Mouse (Mus musculus) embryonic fibroblast, embryonic 13.5 days (primary cell): ENCODE results near the gene Nkd1. TPM values are rescaled to one million over a fixed set of nuclear protein-coding genes. Genes with fewer than 3 reads are reported as not detected.

Source experiments
- H3K27ac ChIP-seq: 2 replicates; pipeline ENCODE4 v1.5.1; 2012; ENCODE audit warnings: low read length, control low read depth, inconsistent platforms; ENCODE audit not compliant: insufficient read depth
- H3K4me1 ChIP-seq: 2 replicates; pipeline ENCODE4 v1.6.1; 2011; ENCODE audit warnings: low read length; ENCODE audit not compliant: control insufficient read depth, insufficient read depth
- H3K4me3 ChIP-seq: 2 replicates; pipeline ENCODE4 v1.5.1; 2011; ENCODE audit warnings: mild to moderate bottlenecking, control low read depth, low read length; ENCODE audit not compliant: insufficient read depth
- CTCF ChIP-seq: IDR thresholded peaks from 2 replicates; pipeline ENCODE4 v1.5.1; 2011; ENCODE audit warnings: mild to moderate bottlenecking, control low read depth, low read length, moderate library complexity, borderline replicate concordance; ENCODE audit not compliant: insufficient read depth
- POLR2A ChIP-seq: IDR thresholded peaks from 2 replicates; pipeline ENCODE4 v1.6.1; 2011; ENCODE audit warnings: low read depth, mild to moderate bottlenecking, control low read depth, low read length, moderate library complexity
- polyA plus RNA-seq: library from polyadenylated mRNA; stranded (reverse); fragments of >200 nt; gene quantifications from 2 replicates; pipeline ENCODE4 v1.2.4, GENCODE M21; 2011; ENCODE audit warnings: low read depth; ENCODE audit not compliant: missing spikeins, insufficient read length

Nkd1 gene
- polyA plus RNA-seq, 1 experiment: 12.8 TPM

DNA sequence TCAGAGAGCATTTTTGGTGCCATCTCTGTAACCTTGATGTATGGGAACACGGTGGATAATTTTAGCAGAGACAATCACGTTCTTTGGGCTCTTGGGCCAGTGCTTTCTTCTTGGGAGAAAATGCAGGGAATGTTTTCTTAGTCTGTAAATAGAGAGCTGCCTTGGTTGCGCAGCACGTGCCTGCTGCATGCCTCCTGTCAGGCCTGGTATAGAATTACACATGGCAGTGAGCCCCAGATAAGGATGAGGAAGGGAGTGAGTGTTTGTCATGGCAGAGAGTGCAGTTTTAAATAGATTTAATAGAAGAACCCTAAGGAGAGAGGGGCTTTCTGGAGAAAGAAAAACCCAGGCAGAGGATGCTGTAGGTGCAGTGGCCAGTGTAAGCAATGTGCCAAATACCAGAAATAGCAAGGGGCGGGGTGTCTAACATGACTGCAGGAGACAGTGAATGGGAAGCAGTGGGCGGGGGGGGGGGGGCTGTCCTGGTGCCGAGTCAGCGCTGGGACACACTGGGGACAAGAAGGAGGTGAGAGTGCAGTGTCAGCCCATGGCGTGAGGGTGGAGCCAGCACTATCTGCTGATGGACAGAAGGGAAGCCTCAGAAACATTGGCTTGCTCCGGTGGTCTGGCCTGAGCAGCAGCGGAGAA lies 43.2 kb downstream of the Nkd1 start:
- Histone ChIP-seq H3K4me3 (no peak overlapping the region), H3K4me1 (peaks cover 17% of the 10 kb centered on the region; the same call in 1 of the 2 replicates), H3K27ac (no peak overlapping the region)
- TF ChIP-seq POLR2A (no peak), CTCF (no peak)

DNA sequence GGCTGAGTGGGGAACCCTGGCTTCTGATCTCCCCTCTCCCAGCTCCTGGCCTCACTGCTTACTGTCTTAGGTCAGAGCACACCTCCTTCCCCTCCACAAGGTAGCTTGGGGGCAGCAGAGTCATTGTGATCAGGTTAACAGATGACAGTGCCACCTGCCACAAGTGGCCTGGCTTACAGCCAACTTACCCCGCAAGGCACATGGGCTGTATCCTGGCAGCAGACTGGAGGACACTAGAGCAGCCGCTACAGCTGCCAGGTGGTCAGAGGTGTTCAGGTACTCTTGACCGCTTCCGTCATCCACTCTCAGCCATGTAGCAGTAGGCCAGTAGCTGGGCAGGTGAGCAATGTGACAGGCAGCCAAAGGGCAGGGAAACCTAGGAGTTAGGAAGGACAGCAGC lies 45.0 kb downstream of the Nkd1 start:
- H3K4me1 ChIP-seq: peaks cover 25% of the 10 kb centered on the region
- H3K4me3 ChIP-seq: no peak overlapping the region
- H3K27ac ChIP-seq: no peak overlapping the region
- TF ChIP-seq CTCF (no peak), POLR2A (no peak)

DNA sequence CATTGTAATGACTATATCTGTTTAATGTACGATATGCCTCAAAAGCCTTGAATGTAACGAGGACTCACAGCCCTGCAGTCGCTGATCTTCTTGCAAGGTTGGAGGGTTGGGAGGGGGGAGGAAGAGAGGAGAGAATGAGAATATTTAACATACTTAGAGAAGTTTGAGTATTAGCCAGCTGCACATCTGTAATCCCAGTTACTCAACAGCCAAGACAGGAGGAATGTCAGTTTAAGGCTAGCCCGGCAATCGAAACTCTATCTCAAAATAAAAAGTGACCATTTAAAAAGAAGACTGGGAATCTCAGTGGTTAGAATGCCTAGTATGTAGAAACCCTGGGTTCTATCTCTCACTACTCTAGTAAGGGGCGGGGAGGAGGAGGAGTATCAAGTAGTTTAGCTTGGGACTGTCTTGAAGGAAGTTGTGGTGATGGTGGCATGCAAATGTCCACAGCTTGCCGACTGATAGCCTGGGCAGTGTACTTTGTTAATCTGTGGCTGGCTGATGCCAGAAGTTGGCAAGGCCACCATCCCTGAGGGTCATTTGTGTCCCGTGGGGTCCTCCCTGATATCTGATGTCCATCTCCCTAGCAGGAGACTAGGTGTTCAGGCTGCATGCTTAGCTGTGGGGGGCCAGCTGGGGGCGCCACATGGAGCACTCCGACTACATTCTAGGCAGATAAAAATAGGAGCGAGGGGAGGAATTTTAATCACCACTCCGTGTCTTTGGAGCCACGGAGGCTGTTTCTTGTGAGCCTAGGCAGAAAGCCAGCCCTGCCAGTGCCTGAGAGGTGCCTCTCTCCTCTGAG lies 46.4 kb downstream of the Nkd1 start:
- Histone ChIP-seq H3K4me3 (no peak overlapping the region), H3K27ac (no peak overlapping the region), H3K4me1 (peaks cover 31% of the 10 kb centered on the region)
- no peak for TF ChIP-seq CTCF
- TF ChIP-seq POLR2A: no peak

DNA sequence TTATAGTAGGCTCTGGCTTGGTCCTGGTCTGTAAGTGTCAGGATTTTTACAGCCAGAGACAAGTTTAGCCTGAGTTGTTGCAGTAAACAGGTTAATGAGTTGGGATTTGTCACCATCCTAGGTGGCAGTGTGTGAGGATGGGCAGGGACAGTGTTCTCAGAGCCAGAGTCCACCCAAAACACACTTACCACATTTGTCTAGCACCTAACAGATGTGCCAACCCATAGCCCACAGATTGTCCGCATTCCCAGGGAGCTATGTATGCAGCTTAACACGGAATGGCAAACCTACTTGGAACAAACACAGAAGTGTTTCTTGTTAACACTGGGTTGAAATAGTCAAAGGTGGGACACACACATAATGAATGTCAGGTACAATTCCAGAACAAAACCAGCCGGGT lies 47.1 kb downstream of the Nkd1 start:
- H3K4me1 ChIP-seq: peaks cover 31% of the 10 kb centered on the region
- TF ChIP-seq CTCF (no peak), POLR2A (no peak)
- no peak overlapping the region for H3K27ac ChIP-seq
- H3K4me3 ChIP-seq: no peak overlapping the region

DNA sequence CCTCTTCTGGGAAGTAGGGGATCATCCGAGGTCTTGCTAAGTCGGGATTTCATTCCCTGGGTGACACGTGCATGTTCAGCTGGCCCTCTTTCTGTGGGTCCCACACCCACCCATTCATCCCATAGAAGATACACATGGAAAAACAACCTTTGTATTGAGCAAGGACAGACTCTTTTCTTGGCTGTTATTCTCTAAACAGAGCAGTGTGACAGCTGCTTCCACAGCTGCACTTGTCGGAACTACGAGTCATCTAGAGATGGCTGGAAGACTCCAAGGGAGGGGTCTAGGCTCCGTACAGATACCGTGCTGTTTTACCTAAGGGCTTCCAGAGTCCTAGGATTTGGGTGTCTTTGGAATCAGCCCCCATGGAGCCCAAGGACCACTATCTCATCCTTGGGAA lies 48.2 kb downstream of the Nkd1 start:
- Histone ChIP-seq H3K4me3 (no peak overlapping the region), H3K27ac (no peak overlapping the region), H3K4me1 (peaks cover 25% of the 10 kb centered on the region)
- TF ChIP-seq POLR2A (no peak), CTCF (no peak)

DNA sequence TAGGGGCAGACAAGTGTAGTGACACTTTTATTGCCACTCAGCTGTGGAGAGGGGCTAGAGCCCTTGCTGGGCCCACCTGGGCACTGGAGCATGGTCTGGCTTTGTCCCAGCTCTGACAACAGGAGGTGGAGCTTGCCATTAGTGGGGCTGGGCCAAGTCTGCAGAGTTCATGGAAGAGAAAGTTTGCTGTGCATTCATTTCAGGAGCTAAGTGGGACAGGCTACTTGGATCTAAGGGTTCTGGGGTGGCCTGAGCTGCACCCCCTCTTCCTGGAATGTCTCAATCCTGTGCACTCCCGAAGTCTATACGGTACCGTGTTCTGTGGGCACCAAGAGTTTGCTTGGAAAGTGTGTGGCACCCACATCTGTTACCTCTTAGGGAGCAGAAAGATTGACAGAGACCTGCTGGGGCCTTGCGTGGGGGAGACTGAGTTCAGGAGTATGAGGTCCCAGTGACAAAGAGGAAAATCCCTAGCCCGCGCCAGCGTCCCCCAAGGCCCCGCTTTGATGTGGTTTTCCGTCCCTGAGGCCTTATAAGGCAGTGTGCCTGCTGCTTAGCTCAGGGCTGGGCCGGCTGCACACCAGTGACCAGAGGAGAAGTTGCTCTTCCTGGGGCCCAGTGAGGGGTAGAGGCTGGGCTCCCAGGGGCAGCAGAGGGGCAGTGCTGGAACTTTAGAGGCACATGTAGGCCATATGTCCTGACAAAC lies 49.3 kb downstream of the Nkd1 start:
- Histone ChIP-seq H3K4me3 (no peak overlapping the region), H3K4me1 (peaks cover 17% of the 10 kb centered on the region), H3K27ac (0 out of 2 replicates have a peak overlapping the region, but pooled peaks have one; percentile 7)
- TF ChIP-seq POLR2A (no peak), CTCF (no peak)

DNA sequence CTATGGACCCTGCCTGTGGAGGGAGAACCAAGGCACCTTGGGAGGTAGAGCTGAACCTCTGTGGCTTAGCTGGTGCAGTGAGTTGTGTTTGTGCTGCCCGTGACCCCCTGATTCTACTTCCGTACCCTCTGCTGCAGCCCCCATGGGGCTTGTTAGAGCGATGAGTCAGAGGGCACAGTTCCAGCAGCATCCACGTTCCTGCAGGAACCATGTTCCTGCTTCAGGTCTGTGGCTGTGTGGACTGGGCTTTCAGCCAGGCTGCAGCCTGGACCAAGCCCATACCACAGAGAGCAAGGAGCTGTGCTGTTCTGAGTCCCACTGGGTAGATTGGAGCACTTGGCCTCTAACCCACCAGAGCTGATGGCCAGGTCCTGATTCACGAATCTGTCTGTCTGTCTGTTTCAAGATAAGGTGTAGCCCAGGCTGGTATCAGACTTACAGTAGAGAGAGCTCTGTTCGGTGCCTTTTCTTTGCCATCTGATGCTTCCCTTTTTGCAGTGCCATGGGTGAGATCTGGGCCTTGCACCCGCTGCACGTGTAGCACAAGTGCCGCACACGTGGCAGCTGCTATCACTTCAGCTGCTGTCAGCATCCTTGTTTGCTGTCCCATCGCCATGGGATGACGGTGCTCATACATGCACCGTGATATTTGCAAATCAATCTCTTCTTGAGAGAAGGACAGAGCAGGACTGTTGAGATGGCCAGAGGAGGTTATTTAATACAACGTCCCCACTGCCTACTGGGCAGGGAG lies 50.5 kb downstream of the Nkd1 start:
- TF ChIP-seq POLR2A: no peak
- TF ChIP-seq CTCF: no peak
- peaks cover 19% of the 10 kb centered on the region for H3K4me1 ChIP-seq
- H3K4me3 ChIP-seq: no peak overlapping the region
- H3K27ac ChIP-seq: 0 out of 2 replicates have a peak overlapping the region, but pooled peaks have one; percentile 7

DNA sequence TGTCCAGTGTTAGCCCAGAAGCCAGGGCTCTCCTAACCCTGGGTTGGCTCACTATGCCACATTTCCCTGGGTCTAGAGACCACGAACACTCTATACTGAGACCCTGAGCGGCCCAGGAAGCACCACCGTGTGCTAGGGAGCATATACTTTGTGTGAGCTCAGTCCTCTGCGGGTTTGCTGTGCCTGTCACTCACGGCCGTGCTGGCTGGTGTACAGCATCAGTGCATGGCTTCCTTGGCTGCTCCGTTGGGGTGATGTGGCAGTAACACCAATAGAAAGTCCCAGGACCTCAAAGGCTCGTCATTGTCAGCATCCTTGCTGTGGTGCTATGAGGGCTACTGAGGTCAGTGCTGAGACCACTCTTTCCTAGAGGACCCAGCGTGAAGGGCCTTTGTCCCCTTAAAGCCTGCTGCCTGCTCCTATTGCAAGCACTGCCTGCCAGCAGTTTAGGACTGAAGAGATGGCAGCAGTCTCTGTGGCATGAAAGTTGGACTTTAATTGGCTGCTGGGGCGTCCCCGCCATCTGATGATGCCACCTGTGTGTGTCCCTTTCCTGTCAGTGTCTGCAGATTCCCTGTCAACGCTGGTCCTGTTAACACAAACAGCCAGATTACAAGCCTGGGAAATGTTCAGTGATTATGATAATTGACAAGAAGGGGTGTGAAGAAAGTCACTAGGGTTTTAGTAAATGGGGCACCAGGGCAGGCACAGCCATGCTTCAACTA lies 51.2 kb downstream of the Nkd1 start:
- no peak overlapping the region for H3K4me3 ChIP-seq
- H3K27ac ChIP-seq: no peak overlapping the region
- no peak for TF ChIP-seq CTCF
- no peak for TF ChIP-seq POLR2A
- H3K4me1 ChIP-seq: peaks cover 16% of the 10 kb centered on the region

DNA sequence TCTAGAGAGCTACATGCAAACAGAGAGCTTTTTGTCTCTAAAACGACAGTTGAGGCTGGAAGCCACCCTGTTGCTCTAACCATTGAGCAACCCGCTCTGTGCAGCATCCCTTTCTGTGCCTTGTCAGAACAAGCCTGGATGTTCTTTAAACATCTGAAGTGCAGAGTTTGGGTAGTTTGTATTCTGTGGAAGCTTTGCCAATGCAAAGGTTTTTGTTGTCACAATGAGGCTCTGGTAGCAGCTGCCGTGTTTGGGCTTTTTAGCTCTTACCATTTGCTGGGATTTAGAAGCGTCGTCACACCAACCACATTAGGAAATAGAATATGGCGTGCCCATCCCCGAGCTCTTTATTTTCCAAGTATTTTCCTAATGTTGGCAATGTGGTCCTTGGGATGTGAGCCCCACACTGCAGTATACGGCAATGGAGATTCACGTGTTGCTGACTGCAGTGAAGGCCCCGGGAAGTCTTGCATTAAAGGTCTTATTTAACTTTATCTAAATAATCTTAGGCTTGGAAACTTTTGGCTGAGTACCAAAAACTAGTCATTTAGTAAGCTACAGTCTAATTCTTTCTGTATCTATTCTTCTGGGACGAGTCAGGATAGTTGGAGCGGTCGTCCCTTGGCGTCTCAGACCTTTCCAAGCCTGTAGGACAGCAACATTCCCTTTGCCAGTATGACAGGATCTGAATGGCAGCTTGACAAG lies 51.9 kb downstream of the Nkd1 start:
- H3K4me3 ChIP-seq: no peak overlapping the region
- no peak overlapping the region for H3K27ac ChIP-seq
- H3K4me1 ChIP-seq: peaks cover 16% of the 10 kb centered on the region
- TF ChIP-seq POLR2A (no peak), CTCF (no peak)
